Mouse (Mus musculus): ENCODE data around the gene Acss1.

Gene Acss1

GRCm38 (mm10) chr2:150569847-150570590 lies 98.3 kb downstream of the Acss1 start, which contains the start of gene Cst7:
Gene Cst7 (plus strand): TSS chr2:150570415.
- DNase-seq (ENCODE audit: low spot score), result no peak
